Mouse (Mus musculus) ZHBTc4 (cell line): ENCODE measurements at regions not wholly inside any gene's neighbourhood (a gene's known extent, or its start where the extent isn't known, plus 50 kb on each side); places are given as distances from the start of the nearest gene placed in this dataset.

Experiments used
- DNase-seq: peaks from one replicate; pipeline ENCODE4 v3.0.0-alpha.2; 2011; ENCODE audit warnings: low read depth, low spot score

DNA sequence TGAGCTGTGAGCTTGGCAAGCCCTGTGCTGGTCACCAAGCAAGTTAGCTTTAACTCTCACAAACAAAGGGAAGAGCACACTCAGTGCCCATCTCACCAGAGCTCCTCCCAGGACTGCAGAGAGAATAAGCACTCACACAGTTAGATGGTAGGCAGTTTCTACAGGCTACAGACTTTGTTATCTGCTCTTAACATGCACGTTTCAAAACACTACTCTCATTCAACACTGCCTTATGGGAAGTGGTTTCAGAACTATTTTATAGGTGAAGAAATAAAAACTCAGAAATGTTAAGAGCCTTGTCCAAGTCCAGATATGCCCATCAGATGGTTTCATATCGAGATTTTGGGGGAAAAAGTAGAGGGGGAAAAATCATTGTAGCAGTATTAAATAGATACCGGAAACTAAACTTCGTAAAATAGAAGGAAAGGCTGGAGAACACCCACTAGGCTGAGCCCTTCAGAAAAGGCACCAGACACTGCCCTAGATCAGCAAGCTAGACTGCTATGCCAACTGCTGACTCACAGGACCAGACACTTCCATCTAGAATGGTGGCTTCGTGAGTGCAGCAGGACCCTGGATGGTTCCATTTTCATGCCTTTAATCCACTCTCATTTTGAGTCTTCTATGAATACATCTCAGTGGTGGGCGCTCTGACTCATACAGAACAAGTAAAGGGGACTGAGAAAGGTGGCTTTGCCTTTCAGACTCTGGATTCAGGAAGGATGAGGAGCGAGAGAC, 51.3 kb upstream of the Serbp1 start:
- no peak for DNase-seq

GRCm38 (mm10) chr6:67184662-67185061, 53.3 kb upstream of the Serbp1 start:
- DNase-seq = no peak

DNA sequence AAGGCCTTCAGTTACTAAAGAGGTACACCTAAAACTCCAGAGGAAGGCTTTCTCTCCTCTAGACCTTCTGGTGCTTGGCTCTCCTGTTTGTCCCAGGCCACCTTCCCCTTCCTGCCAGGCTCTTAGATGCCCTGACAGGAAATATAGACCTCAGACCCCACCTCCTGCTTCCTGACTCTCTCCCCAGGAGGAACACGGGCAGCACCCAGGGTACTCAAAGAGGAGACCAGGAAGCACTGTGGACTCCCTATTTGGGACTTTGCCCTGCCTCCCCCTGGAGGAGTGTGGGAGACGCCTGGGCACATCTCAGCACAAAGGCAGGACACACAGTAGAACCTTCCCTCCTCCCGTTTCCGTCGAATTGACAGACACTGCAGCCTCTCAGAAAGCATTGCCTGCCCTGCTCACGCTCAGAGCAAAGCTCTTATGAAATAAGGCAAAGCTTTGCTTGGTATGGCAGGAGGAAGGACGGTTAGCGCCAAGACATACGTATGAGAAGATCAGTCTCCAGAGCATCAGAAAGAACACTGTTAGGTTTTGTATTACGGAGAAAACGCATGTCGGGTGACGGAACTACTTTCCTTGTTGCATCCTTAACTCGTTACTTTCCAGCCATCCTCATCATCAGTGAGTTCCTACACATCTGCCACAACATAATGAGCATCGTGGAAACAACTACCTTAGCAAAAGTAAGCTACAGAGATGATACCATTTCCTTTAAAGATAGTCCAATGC, 54.3 kb upstream of the Serbp1 start:
- peak; percentile 39 for DNase-seq

DNA sequence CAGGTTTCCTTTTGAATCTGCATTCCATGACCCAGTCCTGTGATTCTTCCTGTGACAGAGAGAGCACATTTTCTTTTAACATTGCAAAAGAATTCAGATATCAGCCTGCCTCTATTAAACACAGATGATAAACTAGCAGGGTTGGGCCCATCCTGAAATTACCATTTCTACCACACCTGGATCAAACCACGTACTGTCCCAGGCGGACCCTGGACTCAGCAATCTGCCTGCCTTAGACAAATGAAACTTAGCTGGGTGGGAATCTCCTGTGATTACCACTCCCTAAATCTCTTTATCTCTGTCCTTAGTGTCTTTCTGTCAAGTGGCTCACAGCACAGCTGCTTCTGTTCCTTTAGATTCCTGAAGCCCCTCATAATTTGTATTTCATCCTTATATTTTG, 55.5 kb upstream of the Serbp1 start:
- no peak for DNase-seq

DNA sequence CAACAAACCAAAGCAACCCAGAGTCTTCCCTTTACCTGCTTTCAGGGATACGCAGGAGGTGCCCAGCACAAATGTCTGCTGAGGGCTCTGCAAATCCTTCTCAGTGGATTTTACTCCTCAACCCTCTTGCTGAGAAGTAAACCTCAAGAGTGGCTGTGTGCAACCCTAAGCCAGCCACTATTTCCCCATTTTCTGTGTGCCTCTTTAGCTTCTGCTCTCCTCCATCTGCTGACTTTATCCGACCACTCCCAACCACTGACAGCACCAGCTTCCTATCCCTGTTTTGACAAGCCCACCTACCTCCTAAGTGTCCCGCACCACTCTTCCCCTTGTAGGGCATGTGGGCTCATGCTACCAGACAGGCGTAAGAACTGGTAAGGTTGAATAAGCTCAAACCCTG, 56.5 kb upstream of the Serbp1 start:
- no peak for DNase-seq

GRCm38 (mm10) chr6:67179416-67179815, 58.6 kb upstream of the Serbp1 start:
- DNase-seq = no peak

GRCm38 (mm10) chr6:67178531-67178930, 59.4 kb upstream of the Serbp1 start:
- DNase-seq = no peak

DNA sequence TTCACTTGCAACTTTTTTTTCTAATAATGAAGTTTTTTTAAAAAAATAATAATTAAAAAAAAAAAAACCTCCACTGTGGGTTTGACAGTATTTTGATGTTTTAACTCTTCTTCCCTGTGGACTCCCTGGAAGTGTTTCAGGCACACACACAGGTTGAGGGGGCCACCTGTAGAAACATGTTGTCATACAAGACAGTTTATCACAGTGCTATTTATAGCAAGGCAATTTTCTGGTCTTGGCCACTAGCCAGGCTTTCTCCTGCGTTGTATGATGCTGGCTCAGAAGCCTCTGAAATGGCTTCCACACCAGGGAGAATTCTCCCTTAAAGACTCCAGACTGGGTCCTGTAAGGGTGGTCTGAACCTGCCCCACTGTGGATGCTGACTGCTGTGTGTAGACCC, 59.9 kb upstream of the Serbp1 start:
- no peak for DNase-seq

DNA sequence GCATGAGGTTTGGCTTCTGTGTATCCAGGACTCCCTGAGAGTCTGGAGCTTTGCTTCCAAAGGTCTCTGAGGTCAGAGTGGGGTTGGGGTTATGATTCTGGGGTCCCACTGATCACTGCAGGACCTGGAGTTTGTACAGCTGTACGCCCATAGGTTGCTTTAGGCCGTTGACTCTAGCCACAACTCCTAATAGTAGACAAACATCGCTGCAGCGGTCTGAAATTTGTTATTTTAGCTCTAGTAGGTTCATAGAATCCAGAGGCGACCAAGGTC, 67.4 kb upstream of the Serbp1 start:
- DNase-seq = no peak

GRCm38 (mm10) chr6:67169873-67170673, 67.9 kb upstream of the Serbp1 start:
- peak; percentile 89 for DNase-seq

DNA sequence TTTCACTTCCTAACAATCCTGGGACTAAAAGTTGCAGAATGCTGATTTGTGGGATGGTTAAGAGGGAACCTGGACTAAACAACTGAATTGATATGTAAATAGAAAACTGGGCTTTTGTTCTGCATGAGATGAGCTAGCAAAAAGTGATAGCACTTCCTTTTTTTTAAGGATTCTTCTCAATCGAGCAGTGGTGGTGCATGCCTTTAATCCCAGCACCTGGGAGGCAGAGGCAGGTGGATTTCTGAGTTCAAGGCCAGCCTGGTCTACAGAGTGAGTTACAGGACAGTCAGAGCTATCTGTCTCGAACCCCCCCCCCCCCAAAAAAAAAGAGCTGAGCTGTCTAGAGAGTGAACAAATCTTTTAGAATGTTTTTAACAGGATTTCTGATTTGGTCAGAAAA, 69.2 kb upstream of the Serbp1 start:
- DNase-seq = no peak

DNA sequence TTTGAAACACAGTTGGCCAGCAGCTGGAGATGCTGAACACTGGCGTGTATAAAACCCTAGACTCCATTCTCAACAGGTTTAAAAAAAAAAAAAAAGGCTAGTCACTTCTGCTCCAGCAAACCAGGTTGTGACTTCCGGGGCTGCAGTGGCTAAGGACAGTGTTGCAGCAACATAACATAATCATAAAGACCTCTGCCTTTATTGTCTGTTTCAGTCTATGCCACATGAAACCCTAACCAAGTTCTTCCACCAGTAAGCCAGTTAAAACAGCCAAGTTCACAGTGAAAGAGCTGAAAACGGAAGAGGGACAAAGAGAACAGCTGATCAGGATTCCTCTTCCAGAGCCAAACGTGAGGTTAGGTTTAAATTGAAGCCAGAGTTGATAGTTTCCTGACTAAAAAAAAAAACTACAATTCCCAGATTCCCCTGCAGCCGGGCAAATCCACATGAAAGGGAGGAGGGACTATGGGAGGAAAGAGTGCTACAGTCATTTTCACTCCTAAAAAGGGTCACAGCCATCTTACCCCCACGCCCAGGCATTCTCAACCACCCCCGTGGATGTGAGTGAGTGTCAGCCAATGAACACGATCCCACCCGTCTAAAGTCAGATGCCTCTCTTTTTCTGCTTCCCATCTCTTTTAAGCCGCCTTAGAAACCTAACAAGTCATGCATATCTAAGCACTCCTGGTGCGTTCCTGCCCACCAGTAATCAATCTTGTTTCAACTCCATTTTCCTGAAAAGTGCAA, 69.8 kb upstream of the Serbp1 start:
- DNase-seq = peak; percentile 89

GRCm38 (mm10) chr6:67165091-67165490, 72.9 kb upstream of the Serbp1 start:
- no peak for DNase-seq

- DNase-seq = no peak
Measured at GRCm38 (mm10) chr6:67163947-67164346, 74.0 kb upstream of the Serbp1 start.

DNA sequence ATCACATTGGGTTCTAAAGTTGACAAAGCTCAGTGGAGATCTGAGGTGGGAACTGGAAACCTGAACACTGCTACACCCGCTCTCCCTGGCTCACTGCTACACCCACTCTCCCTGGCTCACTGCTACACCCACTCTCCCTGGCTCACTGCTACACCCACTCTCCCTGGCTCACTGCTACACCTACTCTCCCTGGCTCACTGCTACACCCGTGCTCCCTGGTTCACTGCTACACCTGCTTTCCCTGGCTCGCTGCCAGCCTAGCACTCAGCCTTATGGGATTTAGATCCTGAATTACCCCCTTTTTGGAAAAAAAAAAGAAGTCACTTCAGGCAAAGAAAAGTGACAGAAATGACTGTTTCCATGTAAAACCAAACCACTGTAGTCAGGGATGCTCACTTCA, 75.2 kb upstream of the Serbp1 start:
- DNase-seq = no peak

- no peak for DNase-seq
Measured at GRCm38 (mm10) chr6:67161610-67162009, 76.4 kb upstream of the Serbp1 start.

GRCm38 (mm10) chr6:67160564-67160963, 77.4 kb upstream of the Serbp1 start:
- no peak for DNase-seq

DNA sequence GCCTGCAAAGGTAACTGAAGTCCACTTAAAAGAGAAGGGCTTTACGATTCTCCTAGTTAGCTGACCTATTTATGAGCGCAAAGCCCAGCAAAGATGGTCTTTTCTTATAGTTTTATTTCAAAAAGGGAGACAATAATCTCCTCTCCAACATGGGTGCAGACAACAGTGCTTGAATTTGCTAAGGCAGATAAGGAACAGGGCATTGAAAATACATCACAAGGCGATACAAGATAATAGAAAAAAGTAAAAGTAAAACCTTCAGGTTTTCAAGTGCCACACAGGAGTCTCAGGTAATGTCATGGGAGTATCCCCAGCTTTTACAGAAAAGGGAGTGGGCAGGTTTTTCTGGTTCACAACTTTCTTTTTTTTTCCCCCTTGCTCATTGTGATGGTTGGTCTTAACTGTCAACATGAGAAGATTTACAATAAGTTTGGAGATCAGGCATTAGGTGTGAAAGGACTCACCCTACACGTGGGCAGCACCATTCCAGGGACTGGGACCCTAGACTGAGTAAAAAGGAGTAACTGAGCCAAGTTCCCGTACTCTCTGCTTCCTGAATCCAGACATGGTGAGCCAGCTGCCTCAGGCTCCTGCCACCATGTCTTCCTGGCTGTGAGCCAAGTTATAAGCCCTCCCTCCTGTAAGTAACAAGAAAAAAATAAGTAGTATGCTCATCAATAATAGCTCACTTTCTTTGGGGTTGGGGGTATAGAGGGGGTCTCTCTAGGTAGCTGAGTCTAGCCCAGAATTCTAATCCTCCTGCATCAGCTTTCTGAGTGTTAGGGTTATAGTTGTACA, 78.1 kb upstream of the Serbp1 start:
- no peak for DNase-seq

- no peak for DNase-seq
Measured at GRCm38 (mm10) chr6:67159224-67159623, 78.8 kb upstream of the Serbp1 start.

GRCm38 (mm10) chr6:67158765-67159164, 79.2 kb upstream of the Serbp1 start:
- DNase-seq = peak; percentile 96

GRCm38 (mm10) chr6:67152845-67153468, 85.0 kb upstream of the Serbp1 start:
- no peak for DNase-seq
